Mouse (Mus musculus) spleen, postnatal 14 days (tissue): ENCODE data around the gene Alg11.

ENCODE experiments used
- DNase-seq, 2 experiments: peaks; one replicate each; pipeline ENCODE4 v3.0.0; 2021 to 2022; ENCODE audit warnings: low spot score in 2 of 2

Gene Alg11

DNA sequence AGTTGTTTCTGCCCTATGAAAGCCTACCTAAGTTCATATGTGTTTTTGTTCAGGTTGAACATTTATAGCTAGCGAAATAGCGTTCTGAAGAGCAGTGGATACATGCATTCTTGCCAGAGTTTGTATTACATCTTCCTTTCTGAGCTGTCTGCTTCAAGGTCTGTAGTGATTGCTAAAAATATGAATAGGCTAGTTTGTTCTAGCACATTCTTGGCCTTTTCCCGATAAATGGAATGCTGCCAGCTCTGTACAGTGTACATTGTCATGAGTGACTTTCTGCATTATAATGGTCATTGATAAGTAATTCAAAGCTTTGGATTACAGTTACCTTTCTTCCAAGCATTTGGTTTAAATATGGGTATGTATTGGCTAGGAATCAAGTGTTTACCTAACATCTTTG is 605 bp downstream of the Alg11 start:
- DNase-seq, result no peak

DNA sequence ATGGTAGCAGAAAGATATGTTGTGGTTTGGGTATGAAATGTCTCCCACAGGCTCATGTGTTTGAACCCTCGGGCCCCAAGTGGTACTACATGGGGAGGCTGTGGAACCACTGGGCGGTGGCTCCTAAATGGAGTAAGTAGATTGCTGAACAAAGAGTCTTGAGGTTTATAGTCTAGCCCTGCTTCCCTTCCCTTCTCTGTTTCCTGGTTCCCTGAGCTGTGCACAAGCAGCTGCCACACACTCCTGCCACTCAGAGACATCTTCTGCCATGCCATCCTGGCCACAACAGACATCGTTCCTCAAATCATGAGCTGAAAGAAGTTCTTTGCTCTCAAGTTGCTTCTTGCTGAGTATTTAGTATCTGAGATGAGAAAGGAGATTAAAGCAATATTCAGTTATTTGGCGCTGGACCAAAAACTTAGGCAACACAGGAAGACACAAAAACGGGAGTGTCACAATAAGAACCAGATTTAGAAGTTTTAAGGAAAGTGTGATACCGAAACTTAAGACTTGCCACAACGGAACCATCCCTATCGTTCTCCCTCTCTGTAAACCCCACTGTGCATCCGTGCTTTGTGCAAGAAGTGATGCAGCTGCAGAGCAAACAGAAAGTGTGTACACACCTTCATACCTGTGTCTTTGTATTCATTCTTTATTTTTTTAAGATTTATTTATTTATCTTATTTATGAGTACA is 18.9 kb downstream of the Alg11 start:
- DNase-seq, result no peak

DNA sequence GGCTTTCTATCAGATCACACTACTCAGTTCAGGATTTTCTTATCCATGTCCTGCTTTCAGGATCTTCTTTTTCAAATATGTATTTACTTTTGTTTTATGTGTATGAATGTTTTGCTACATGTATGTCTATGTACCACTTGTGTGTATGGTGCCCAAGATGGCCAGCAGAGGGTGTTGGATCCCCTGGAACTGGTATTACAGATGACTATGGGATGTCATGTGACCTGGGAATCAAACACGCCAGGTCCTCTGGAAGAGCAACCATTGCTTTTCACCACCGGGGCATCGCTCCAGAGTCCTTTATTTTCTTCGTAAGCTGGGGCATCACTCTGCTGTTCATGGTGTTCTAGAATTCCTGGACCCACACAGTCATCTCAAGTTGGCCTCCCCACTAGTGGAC is 28.7 kb downstream of the Alg11 start:
- no peak for DNase-seq

DNA sequence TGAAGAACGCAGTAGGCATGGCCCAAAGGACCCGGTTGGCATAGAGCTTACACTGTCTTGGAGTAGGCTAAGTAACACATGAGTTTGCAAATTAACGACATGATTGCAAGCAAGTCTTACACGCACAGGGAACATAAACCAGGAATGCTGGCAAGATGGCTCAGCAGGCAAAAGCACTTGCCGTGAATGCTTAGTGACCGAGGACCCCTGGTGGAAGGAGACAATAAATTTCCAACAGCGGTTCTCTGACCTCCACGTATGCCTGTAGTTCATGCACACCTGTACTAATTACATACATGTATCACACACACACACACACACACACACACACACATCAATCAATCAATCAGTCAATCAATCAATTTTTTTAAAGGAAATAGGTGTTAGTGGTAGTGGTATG is 31.0 kb downstream of the Alg11 start:
- no peak for DNase-seq

DNA sequence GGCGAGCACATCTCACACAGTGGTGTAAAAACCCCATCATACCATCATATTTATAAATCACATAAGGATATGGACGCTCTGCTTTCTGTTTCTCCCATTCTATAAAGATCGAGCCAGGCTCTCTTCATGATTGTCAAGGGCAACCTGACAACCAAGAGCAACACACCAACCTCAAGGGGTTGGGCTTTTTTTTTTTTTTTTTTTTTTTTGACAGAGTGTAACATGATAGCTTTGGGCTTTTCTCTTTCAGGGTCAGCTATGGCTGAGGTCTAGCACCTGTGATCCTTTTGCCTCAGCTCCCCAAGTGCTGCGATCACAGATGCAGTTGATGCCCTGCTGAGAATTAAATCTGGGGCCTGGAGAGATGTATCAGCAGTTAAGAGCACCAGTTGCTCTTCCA is 46.5 kb downstream of the Alg11 start:
- no peak for DNase-seq
